Mouse (Mus musculus): ENCODE results near the gene Sox5.

The Sox5 gene

DNA sequence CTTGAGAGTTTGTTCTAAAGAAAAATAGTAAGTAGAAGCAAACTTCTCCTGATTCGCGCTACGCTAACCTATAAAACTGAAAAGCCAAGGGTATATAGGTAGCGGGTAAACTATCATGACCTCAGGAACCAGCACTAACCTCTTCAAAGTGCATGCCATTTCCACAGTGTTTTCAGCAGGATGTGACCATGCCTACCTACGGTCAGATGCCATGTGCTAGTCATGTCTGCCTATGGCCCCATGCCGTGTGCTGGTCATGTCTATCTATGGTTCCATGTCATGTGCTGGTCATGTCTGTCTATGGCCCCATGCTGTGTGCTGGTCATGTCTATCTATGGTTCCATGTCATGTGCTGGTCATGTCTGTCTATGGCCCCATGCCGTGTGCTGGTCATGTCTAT lies 614.7 kb downstream of the Sox5 start:
- DNase-seq, result no peak

- DNase-seq, result no peak
Measured at GRCm38 (mm10) chr6:144166651-144167050, 615.1 kb downstream of the Sox5 start.

- DNase-seq, result no peak
Measured at GRCm38 (mm10) chr6:144166104-144166503, 615.7 kb downstream of the Sox5 start.

DNA sequence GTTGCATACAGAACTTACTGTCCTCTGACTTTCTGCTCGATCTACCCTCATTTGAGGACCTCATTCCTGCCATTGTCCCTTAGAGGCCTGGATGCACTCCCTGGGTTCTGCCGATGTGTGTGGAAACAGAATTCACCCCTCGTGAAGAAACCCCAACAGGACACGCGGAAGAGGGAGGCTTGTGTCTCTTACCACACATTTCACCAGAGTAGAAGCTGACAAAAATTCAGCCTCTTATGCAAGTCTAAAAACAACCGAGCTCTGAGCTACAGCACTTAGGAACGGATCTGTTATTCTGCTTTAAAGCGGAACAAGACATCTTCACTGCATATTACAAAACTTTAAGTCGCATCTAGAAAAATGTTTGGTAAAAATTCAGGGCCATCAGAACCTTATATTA lies 618.3 kb downstream of the Sox5 start:
- no peak for DNase-seq

DNA sequence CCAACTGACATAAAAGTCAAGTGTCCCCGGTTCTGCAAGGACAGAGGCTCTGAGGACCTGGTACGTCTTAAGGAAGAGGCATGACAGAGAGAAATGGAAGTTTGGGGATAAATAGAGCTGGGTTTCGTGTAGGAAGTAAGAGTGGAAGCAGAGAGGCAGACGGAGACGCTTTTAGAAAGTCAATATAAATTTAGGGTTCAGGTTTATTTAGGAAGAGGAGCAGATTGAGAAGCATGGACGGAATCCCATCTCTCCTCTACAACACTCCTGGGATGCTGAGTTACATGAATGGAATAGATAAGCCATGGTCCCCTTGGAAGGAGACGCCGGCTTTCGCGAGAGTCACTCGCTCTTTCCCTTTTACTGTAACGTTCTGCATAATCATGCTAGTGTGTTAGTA lies 623.1 kb downstream of the Sox5 start:
- no peak for DNase-seq

DNA sequence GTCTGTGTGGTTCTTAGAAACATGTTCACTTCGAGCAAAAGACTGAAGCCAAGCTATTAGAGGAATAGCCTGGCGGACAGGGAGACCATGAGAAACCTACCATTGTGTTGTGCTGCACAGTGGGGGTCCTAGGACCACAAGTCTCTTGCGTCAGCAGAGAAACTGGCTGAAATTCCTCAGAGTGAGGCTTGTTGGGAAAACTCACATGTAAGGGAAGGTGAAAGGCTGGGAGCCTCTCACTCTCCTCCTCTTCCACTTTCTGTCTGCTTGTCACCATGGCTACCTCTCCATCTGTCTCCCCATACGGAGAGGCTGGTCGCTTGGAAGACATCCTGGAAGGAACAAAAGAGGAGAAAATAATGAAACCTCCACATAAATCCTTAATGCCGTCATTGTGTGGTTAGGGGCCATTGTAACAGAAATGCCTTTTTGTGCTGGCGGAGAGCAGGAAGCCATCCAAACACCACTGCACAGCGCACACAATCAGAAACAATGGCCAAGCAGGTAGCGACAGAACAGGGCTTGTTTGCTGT lies 626.8 kb downstream of the Sox5 start:
- no peak for DNase-seq

DNA sequence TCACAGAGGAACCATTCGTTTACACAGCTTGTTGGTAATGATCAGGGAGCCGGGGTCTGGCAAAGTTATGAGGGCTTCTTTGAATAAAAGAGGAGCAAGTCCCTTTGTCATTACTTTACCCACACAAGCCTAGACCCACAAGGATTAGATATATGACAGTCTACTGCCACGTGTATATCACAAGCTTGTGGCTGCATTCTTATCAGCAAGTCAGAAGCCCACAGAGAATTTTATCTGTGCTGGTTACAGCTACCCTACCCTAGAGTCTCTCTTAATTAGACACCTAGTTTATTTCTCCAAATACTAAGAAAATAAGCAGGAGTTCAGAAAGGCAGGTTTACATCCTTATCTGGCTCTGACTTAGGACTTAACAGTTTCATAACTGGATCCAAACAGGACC lies 629.8 kb downstream of the Sox5 start:
- DNase-seq, result no peak

DNA sequence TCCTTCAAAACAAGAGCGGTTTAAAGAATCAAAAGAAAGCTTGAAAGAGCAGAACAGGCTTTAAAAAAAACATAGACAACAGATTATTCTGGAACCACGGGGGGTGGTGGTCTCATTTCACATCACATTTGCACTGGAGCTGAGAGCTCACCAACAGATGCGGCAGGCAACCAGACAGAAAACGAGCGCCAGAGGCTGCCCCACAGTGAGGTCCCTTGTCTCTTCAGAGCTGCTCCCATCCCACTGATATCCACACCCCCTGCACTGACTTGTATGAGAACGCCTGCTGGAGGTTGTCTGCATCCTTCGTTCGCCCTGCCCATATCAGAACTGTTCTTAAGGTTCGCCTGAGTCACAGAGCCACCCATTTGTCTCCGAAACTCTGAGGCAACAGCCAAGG lies 630.7 kb downstream of the Sox5 start:
- DNase-seq, result no peak

- no peak for DNase-seq
Measured at GRCm38 (mm10) chr6:144137397-144137796, 644.4 kb downstream of the Sox5 start.

GRCm38 (mm10) chr6:144136894-144137293 lies 644.9 kb downstream of the Sox5 start:
- DNase-seq, result no peak

- DNase-seq, result no peak
Measured at GRCm38 (mm10) chr6:144129927-144130326, 651.9 kb downstream of the Sox5 start.

DNA sequence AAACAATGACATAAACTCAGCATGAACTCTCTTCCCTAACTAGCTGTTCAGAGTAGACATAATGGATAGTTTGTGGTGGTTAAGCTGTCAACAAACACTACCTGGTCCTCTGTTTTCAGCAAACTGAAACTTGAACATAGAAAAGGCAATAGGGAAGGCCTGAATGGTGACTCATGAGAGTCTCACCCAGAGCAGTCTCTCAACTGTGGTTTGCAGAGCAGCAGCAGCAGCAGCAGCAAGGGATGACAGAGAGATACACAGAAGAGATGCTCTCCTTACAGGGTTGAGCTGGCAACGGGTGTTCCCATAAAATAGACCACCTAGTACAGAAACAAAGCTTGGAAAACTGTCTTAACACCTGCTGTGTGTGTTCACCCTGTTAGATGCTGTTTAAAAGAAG lies 661.8 kb downstream of the Sox5 start:
- no peak for DNase-seq

DNA sequence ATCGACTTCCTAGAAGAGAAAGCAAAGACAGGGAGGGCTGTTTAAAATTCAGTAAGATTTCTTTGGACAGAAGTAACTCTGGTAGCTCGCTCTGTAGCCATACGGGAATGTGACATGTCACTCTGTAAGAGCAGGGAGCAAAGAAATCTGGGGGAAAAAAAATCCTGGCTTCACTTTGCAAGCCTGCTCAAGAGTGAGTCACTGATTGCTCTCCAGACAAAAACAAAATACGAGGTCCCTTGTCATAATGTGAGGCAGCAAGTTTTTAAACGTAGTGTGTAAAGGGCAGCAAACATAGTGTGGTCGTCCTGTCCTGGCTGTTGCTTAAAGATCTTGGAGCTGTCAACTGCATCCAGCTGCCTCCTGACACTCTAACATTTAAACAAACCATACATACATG lies 665.1 kb downstream of the Sox5 start:
- no peak for DNase-seq

GRCm38 (mm10) chr6:144111561-144111960 lies 670.2 kb downstream of the Sox5 start:
- DNase-seq, result no peak

GRCm38 (mm10) chr6:144106848-144107247 lies 674.9 kb downstream of the Sox5 start:
- no peak for DNase-seq

DNA sequence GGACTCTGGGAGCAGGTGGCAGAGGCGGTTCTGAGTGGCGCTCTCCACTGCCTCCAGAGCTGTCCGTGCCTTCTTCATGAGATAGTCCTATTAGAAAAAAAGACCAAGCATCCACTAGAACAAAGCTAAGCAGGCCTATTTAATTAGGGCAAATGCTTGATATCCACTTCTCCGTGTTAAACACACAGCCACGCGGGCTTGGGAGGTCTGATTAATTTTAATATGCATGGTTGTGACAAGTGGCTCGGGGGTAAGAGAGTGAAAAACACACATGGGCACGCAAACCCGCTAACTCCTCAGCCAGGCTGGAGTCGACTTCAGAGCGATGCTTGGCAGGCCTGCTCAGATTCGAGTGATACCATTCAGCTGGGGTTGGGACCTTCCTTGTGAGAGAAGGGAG lies 676.1 kb downstream of the Sox5 start:
- no peak for DNase-seq

DNA sequence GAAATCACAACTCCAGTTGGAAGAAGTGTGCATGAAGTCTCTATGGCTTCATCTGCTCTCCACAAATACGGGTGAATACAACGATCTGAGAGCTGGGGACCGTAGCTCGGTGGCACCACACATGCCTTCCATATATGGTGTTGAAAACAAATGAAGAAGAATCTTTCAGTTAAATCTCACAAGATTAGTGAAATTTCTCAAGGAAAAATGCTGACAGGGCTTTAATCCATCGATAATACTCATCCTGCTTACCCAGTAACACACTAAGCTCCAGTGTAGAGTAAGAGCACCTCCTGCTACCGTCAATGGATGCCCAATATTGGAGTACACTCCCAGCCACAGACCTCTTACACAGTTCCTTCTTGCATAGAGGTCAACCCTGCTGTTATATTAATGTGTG lies 678.2 kb downstream of the Sox5 start:
- DNase-seq, result no peak

GRCm38 (mm10) chr6:144100852-144101251 lies 680.9 kb downstream of the Sox5 start:
- no peak for DNase-seq

DNA sequence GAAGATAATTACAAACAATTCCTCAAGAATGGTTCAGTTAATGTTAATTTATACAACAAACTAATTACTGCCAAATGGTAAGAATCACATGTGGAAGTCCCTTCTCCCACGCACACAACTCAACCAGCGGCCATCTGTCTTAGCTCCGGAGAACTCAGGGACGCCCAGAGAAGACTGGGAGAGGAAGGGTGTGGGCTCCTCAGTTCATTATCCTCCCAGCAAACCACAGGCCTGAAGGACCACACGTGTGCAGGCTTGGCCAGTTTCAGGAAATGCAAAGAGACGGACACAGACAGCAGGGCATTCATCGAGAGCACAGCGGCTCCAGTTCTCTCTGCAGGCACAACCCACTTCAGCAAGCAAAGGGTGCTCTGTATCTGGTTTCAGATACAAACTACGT lies 683.7 kb downstream of the Sox5 start:
- DNase-seq, result no peak

DNA sequence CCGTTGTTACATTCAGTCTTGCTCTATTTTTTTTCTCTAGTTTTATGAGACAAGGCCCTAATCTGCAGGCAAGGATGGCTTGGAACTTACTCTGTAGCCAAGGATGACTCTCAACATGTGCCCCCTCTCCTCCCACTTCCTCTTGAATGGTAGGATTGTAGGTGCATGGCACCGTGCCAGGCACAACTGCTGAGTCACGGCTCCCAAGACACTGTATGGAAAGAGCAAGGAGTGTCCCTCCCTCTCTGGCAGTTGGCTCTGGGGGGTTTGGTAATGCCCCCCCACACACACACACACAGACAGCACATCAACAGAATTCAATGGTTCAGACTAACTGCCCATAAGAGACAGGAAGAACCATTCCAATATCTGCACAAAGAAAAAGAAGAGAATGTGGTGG lies 693.5 kb downstream of the Sox5 start:
- no peak for DNase-seq

DNA sequence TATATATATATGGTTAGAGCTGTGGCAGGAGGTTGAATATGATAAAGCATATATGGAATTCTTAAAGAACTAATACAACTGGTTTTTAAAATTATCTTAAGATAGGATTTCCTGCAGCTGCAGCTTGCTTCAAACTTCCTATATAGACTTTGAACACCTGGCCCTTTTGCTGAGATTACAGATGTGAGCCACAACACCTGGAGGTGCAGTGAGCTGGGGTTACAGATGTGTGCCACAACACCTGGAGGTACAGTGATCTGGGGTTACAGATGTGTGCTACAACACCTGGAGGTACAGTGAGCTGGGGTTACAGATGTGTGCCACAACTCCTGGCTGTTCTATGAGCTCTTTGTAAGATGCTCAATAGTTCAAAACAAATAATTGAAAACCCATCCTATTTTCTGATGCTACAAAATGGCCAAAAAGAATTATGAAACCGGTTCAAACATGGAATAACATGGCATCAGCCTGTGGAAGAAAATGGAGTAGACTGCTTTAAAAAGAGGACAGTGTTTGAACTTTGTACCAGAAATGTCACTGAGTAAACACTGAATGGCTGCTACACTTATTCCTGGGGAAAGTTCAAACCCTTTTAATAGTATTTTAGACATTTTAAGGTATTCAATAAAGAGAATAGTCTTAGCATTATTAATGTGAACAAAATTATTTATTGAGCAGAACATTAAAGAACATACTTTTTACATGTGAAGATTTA lies 695.5 kb downstream of the Sox5 start:
- DNase-seq, result no peak

- no peak for DNase-seq
Measured at GRCm38 (mm10) chr6:144082297-144082696, 699.5 kb downstream of the Sox5 start.

- no peak for DNase-seq
Measured at GRCm38 (mm10) chr6:144077826-144078225, 704.0 kb downstream of the Sox5 start.

DNA sequence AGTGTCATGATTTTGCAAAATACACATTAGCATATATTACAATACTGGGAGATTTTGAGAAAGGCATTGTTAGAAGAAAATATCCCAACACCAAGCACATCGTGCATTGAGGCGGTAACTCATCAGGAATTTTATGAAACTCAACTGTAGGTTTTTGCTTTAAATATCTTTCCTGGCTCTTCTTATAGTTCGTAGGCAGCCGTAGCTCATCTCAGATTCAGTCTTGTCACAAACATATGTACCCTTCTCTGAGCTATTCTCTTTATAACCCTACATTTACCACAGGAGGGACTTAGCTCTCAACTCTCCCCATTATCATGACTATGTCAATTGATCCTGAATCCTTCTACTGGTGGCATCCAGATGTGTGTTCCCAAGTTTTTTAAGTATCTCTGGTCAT lies 705.4 kb downstream of the Sox5 start:
- no peak for DNase-seq

GRCm38 (mm10) chr6:144075327-144075941 lies 706.3 kb downstream of the Sox5 start:
- DNase-seq, result no peak

All from kidney, adult 18-20 months (tissue).